Mouse (Mus musculus) bone marrow, adult 2 months (tissue): ENCODE results near the gene Fam102a.

ENCODE experiments used
- CTCF ChIP-seq: fragments of 200-500 bp; IDR thresholded peaks from 2 replicates; pipeline ENCODE4 v1.5.1; 2011; ENCODE audit warnings: low read length, control low read depth; ENCODE audit not compliant: control insufficient read depth, insufficient read depth
- POLR2A ChIP-seq: fragments of 200-500 bp; IDR thresholded peaks from 2 replicates; pipeline ENCODE4 v1.6.1; 2011; ENCODE audit warnings: low read depth, mild to moderate bottlenecking, control low read depth, low read length, borderline replicate concordance; ENCODE audit not compliant: control insufficient read depth

GRCm38 (mm10) chr2:32528326-32528725 is 6.8 kb upstream of the Fam102a start:
- TF ChIP-seq CTCF = no peak
- TF ChIP-seq POLR2A = no peak
